Mouse (Mus musculus): Measurements from ENCODE around the gene Myo9b. TPM values are rescaled to one million over a fixed set of nuclear protein-coding genes. Genes with fewer than 3 reads are reported as not detected.

Myo9b gene
- 100 to 1,000 TPM; 180 to 187 TPM for total RNA-seq (2023)

GRCm38 (mm10) chr8:71272286-71273150 lies at the start of gene Myo9b, which contains the start of gene Haus8:
TSS of gene Myo9b (plus strand) at chr8:71272714.
TSS of gene Haus8 (minus strand) at chr8:71272934.

GRCm38 (mm10) chr8:71366771-71367528 lies 94.4 kb downstream of the Myo9b start, which contains the start of gene Use1:
TSS of gene Use1 (plus strand) at chr8:71366848.

GRCm38 (mm10) chr8:71371236-71371848 lies 98.8 kb downstream of the Myo9b start, which contains the start of gene Ocel1:
TSS of gene Ocel1 (plus strand) at chr8:71371298.

GRCm38 (mm10) chr8:71381421-71381970 lies 109.0 kb downstream of the Myo9b start, which contains the start of gene Nr2f6:
TSS of gene Nr2f6 (minus strand) at chr8:71381960.

GRCm38 (mm10) chr8:71395629-71396028 lies 123.1 kb downstream of the Myo9b start, which contains the start of gene Ushbp1:
TSS of gene Ushbp1 (minus strand) at chr8:71395802.

GRCm38 (mm10) chr8:71396639-71397305 lies 124.3 kb downstream of the Myo9b start, which contains the start of gene Babam1:
TSS of gene Babam1 (plus strand) at chr8:71396861.

GRCm38 (mm10) chr8:71405401-71406098 lies 133.0 kb downstream of the Myo9b start, which contains the start of gene Ankle1:
TSS of gene Ankle1 (plus strand) at chr8:71406010.

Other genes with a start within 250 kb of the Myo9b start
- 10 to 100 TPM; 59.4 to 61.7 TPM for gene Haus8, start 220 bp downstream of the Myo9b start, total RNA-seq (2023)
- 100 to 1,000 TPM; 219 to 241 TPM for gene Use1, start 94.1 kb downstream of the Myo9b start, total RNA-seq (2023)
- gene Ocel1, start 98.6 kb downstream of the Myo9b start, total RNA-seq (2023) = 10 to 100 TPM; 16.6 to 25.2 TPM
- 10 to 100 TPM; 27.3 to 30.2 TPM for gene Nr2f6, start 109.2 kb downstream of the Myo9b start, total RNA-seq (2023)
- gene Ushbp1, start 123.1 kb downstream of the Myo9b start, total RNA-seq (2023) = 1 to 10 TPM; 2.0 to 3.8 TPM
- 10 to 100 TPM; 63.3 to 81.3 TPM for gene Babam1, start 124.1 kb downstream of the Myo9b start, total RNA-seq (2023)
- under 1 TPM in 1 of 2 experiments, not detected in 1; 0.43 TPM for gene Ankle1, start 133.3 kb downstream of the Myo9b start, total RNA-seq (2023)
- gene Abhd8, start 190.9 kb downstream of the Myo9b start, total RNA-seq (2023) = 1 to 10 TPM; 6.3 to 8.4 TPM
- gene Mrpl34, start 192.2 kb downstream of the Myo9b start, total RNA-seq (2023) = 10 to 100 TPM; 33.8 to 34.0 TPM
- 10 to 100 TPM; 76.1 to 77.5 TPM for gene Dda1, start 196.5 kb downstream of the Myo9b start, total RNA-seq (2023)
- 10 to 100 TPM in 1 of 2 experiments, 1 to 10 TPM in 1; 8.5 to 10.6 TPM for gene Ano8, start 213.2 kb downstream of the Myo9b start, total RNA-seq (2023)
- 10 to 100 TPM; 11.0 to 14.0 TPM for gene Gtpbp3, start 215.4 kb downstream of the Myo9b start, total RNA-seq (2023)
- gene Plvap, start 239.0 kb downstream of the Myo9b start, total RNA-seq (2023) = under 1 TPM; 0.39 to 0.52 TPM